Mouse (Mus musculus) splenic B cell, adult 2 months (primary cell): ENCODE data around the gene Sem1.
"Not testable (repeated sequence)": the region's sequence is repeated elsewhere in the genome, so short reads cannot be mapped to it uniquely, and the experiment has no call there.

Experiments
- DNase-seq: peaks from one replicate; pipeline ENCODE4 v3.0.0-alpha.2; 2011; ENCODE audit warnings: low read depth, low spot score
- H3K27me3 ChIP-seq: 2 replicates; pipeline ENCODE4 v1.6.1; 2012; ENCODE audit warnings: mild to moderate bottlenecking, low read length, moderate library complexity, mixed read lengths; ENCODE audit not compliant: control insufficient read depth, poor library complexity, insufficient read depth, severe bottlenecking
- H3K36me3 ChIP-seq: 2 replicates; pipeline ENCODE4 v1.6.1; 2012; ENCODE audit warnings: mild to moderate bottlenecking, low read length, moderate library complexity, mixed read lengths; ENCODE audit not compliant: control insufficient read depth, poor library complexity, insufficient read depth, severe bottlenecking

Gene Sem1

GRCm38 (mm10) chr6:6544255-6544645, 34.2 kb downstream of the Sem1 start:
- no peak for DNase-seq
- H3K36me3 ChIP-seq = no peaks in the 10 kb centered on the region
- no peaks in the 10 kb centered on the region for H3K27me3 ChIP-seq

GRCm38 (mm10) chr6:6543606-6544254, 34.7 kb downstream of the Sem1 start:
- Histone ChIP-seq H3K36me3 (no peaks in the 10 kb centered on the region), H3K27me3 (no peaks in the 10 kb centered on the region)
- DNase-seq = no peak

GRCm38 (mm10) chr6:6542133-6542532, 36.3 kb downstream of the Sem1 start:
- Histone ChIP-seq H3K36me3 (no peaks in the 10 kb centered on the region), H3K27me3 (no peaks in the 10 kb centered on the region)
- DNase-seq = peak; percentile 60

- no peaks in the 10 kb centered on the region for H3K36me3 ChIP-seq
- no peak for DNase-seq
- H3K27me3 ChIP-seq = no peaks in the 10 kb centered on the region
Measured at GRCm38 (mm10) chr6:6536781-6537466, 41.5 kb downstream of the Sem1 start.

DNA sequence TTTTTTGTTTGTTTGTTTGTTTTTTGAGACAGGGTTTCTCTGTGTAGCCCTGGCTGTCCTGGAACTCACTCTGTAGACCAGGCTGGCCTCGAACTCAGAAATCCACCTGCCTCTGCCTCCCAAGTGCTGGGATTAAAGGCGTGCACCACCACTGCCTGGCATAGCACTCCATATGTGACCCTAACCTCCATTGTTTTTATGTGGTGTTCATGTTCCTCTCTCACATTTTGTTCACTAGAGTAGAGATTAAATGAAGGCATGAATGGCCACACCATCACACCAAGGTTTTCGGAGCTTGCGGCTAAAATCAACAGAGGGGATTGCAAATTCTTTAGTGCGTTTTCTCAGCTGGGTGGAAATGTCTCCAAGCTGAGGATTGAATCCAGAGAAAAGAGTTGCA, 42.1 kb downstream of the Sem1 start:
- H3K27me3 ChIP-seq, DNase-seq, H3K36me3 ChIP-seq: not testable (repeated sequence)
